Mouse (Mus musculus) midbrain, embryonic 15.5 days (tissue): ENCODE results near the gene Osbpl8. TPM values are rescaled to one million over a fixed set of nuclear protein-coding genes. Genes with fewer than 3 reads are reported as not detected.
"Not testable (repeated sequence)": the region's sequence is repeated elsewhere in the genome, so short reads cannot be mapped to it uniquely, and the experiment has no call there.

Experiments
- ATAC-seq: fragments of 200-750 bp; cut with Nextera tagmentation; replicated peaks from 2 replicates; pipeline ENCODE4 v1.8.0; 2017; ENCODE audit warnings: moderate TSS enrichment
- H3K27ac ChIP-seq: fragments of 300-500 bp; sonication (generic); 2 replicates; pipeline ENCODE4 v1.5.1; 2015; ENCODE audit warnings: mild to moderate bottlenecking, inconsistent platforms
- H3K27me3 ChIP-seq: fragments of 300-500 bp; sonication (generic); replicated peaks from 2 replicates; pipeline ENCODE4 v1.6.1; 2015; ENCODE audit warnings: inconsistent platforms
- H3K36me3 ChIP-seq: fragments of 300-500 bp; sonication (generic); replicated peaks from 2 replicates; pipeline ENCODE4 v1.6.1; 2015; ENCODE audit warnings: inconsistent platforms
- H3K4me1 ChIP-seq: fragments of 300-500 bp; sonication (generic); 2 replicates; pipeline ENCODE4 v1.6.1; 2015; ENCODE audit warnings: inconsistent platforms
- H3K4me2 ChIP-seq: fragments of 300-500 bp; sonication (generic); 2 replicates; pipeline ENCODE4 v1.6.1; 2015; ENCODE audit warnings: inconsistent platforms, mild to moderate bottlenecking, moderate library complexity
- H3K4me3 ChIP-seq: fragments of 300-500 bp; sonication (generic); 2 replicates; pipeline ENCODE4 v1.5.1; 2015; ENCODE audit warnings: mild to moderate bottlenecking, inconsistent platforms
- H3K9ac ChIP-seq: fragments of 300-500 bp; sonication (generic); 2 replicates; pipeline ENCODE4 v1.6.1; 2015; ENCODE audit warnings: mild to moderate bottlenecking, inconsistent platforms
- H3K9me3 ChIP-seq: fragments of 300-500 bp; sonication (generic); 2 replicates; pipeline ENCODE4 v1.6.1; 2016; ENCODE audit warnings: inconsistent platforms
- WGBS: fragments of 180-500 bp; shearing (Covaris S2); methylation state at CpG from one replicate; pipeline ENCODE4 v1.1.7; 2015; ENCODE audit warnings: mixed read lengths; 5-methylcytosine and 5-hydroxymethylcytosine counted together
- polyA plus RNA-seq: library from polyadenylated mRNA; unstranded; fragments of >200 nt; fragmentation: Nextera tagmentation; extraction: Ambion mirVana; gene quantifications from 2 replicates; pipeline ENCODE4 v1.2.1, GENCODE M21; 2015

Gene Osbpl8
- polyA plus RNA-seq, 1 experiment from 2014 or later, result 18.0 TPM

DNA sequence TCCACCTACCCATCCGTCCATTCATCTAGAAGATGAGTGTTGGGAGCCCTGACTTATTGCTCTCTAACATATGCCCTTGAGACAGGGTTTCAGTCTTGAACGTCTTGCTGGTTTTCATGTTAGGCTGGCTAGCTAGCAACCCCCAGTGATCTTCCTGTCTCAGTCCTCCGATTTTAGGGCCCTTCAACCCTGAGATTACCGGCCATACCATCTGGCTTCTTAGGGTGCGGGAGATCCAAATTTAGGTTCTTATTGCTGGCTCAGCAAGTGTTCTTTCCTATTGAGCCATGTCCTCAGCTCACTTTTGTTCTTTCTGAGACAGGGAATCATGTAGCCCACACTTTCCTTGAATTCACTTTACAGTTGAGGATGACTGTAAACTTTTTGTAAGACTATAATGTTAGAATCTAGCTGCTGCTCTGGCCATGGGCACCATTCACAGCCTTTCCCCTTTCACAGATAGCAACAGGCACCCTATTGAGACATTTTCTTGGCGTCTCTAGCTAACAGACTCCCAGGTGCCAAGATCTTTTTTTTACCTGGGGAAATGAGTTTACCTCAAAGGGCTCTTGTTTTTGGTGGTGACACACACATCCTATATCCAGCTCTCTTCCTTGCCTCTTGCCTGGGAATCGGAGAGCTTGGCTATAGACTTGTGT is 9.2 kb downstream of the Osbpl8 start:
- Histone ChIP-seq H3K27ac (no peak overlapping the region), H3K4me3 (no peak overlapping the region), H3K27me3 (no peaks in the 10 kb centered on the region), H3K9me3 (no peaks in the 10 kb centered on the region), H3K36me3 (no peaks in the 10 kb centered on the region), H3K4me2 (no peak overlapping the region), H3K4me1 (no peaks in the 10 kb centered on the region), H3K9ac (no peak overlapping the region)
- WGBS, result 87% methylated on average over 7 of the region's 7 CpGs
- ATAC-seq, result no peak

DNA sequence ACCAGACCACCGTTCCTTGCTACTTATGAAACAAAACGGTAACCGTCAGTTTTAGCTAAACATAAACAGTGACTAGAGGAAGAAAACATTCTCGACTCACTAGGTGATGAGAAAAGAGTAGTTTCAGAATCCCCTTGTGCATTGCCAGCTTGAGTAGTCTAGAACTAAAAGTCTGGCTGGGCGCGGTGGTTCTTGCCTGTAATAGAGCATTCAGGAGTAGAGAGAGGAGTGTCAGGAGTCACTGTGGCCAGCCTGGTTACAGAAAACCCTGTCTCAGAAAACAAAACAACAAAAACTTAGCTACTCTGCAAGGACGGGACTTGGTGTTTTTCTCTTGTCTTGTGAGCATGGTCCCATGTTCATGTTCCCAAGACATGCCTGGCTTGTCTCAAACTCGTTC is 12.8 kb downstream of the Osbpl8 start:
- no peak overlapping the region for H3K4me2 ChIP-seq
- H3K9me3 ChIP-seq, result no peaks in the 10 kb centered on the region
- H3K4me1 ChIP-seq, result no peaks in the 10 kb centered on the region
- H3K36me3 ChIP-seq, result no peaks in the 10 kb centered on the region
- no peak for ATAC-seq
- 86% methylated on average over 8 of the region's 8 CpGs for WGBS
- no peaks in the 10 kb centered on the region for H3K27me3 ChIP-seq
- H3K4me3 ChIP-seq, result no peak overlapping the region
- no peak overlapping the region for H3K9ac ChIP-seq
- H3K27ac ChIP-seq, result no peak overlapping the region

DNA sequence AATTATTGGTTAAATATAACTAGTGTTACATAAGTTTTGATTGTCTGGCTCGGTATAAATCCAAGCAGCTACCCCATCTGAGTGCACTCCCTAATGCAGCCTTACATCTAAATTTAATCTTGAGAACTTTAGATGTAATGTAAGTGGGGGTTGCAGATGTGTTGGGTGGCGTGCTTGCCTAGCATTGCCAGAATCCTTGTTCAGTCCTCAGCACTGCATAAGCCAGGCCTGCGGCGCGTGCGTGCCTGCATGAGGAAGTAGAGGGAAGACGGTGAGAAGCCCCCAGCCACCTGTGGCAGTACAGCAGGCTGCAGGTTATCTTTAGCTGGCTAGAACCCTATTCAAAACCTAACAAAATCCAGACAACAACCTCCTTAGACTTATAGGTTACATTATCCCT is 13.5 kb downstream of the Osbpl8 start:
- Histone ChIP-seq H3K36me3 (no peaks in the 10 kb centered on the region), H3K4me2 (no peak overlapping the region), H3K9me3 (no peaks in the 10 kb centered on the region), H3K4me1 (no peaks in the 10 kb centered on the region), H3K4me3 (no peak overlapping the region), H3K9ac (no peak overlapping the region), H3K27me3 (no peaks in the 10 kb centered on the region), H3K27ac (no peak overlapping the region)
- ATAC-seq, result no peak
- 94% methylated on average over 7 of the region's 7 CpGs for WGBS

DNA sequence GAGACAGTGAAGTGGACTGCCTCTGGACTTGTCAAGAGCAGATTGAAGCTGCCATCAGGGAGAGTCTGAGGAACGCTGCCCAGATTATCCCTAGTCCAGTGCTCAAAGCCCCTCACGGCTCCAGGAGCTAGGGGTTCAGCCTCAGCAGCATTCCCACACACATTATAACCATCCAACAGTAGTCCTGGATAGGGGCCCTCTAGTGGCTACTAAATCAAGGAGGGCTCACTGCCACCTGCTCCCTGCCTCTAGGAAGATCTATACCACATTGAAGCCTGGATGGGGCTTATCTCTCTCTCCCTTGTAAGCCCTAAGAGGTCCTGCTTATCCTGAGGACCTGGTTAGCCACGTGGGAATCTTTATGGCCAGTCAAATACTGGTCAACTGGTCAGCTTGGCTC is 16.1 kb downstream of the Osbpl8 start:
- Histone ChIP-seq H3K4me1 (no peaks in the 10 kb centered on the region), H3K36me3 (no peaks in the 10 kb centered on the region), H3K9ac (no peak overlapping the region), H3K9me3 (no peaks in the 10 kb centered on the region), H3K4me2 (no peak overlapping the region), H3K27ac (no peak overlapping the region), H3K4me3 (no peak overlapping the region), H3K27me3 (no peaks in the 10 kb centered on the region)
- 16% methylated on average over 3 of the region's 3 CpGs for WGBS
- no peak; the same call in 1 of the 2 replicates for ATAC-seq

DNA sequence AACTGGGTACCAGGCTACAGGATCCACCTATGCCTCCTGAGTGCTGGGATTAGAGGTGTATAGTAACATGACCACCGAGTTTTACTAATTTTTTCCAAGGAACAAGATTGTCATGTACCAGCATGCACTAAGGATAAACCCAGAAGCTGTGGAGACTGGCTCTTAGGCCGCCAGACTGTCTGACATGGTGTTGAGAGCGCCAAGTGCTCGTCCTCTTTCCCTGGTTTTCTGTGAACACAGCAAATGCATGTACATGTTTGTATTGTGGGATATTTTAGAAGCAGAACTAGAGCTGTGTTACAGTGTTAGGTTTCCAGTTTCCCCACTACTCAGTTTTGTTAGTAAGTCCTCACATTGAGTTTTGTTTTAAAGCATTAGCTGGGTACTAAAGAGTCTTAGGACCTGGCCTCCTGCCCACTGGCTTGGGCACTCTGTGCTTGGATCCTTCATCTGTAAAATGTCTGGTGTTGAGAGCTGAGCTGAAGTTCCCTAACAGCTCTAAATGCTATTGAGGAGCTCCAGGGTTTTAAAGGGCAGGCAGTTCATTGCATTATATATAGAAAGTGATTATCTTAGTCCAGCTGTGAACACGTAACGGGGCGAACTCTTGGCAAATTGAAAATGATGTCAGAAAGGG is 19.2 kb downstream of the Osbpl8 start:
- ATAC-seq, result no peak
- no peaks in the 10 kb centered on the region for H3K9me3 ChIP-seq
- H3K4me1 ChIP-seq, result peaks cover 6% of the 10 kb centered on the region; the same call in 1 of the 2 replicates
- H3K4me3 ChIP-seq, result no peak overlapping the region
- H3K36me3 ChIP-seq, result no peaks in the 10 kb centered on the region
- H3K27ac ChIP-seq, result no peak overlapping the region
- H3K4me2 ChIP-seq, result no peak overlapping the region
- no peaks in the 10 kb centered on the region for H3K27me3 ChIP-seq
- 76% methylated on average over 7 of the region's 7 CpGs for WGBS
- no peak overlapping the region for H3K9ac ChIP-seq

DNA sequence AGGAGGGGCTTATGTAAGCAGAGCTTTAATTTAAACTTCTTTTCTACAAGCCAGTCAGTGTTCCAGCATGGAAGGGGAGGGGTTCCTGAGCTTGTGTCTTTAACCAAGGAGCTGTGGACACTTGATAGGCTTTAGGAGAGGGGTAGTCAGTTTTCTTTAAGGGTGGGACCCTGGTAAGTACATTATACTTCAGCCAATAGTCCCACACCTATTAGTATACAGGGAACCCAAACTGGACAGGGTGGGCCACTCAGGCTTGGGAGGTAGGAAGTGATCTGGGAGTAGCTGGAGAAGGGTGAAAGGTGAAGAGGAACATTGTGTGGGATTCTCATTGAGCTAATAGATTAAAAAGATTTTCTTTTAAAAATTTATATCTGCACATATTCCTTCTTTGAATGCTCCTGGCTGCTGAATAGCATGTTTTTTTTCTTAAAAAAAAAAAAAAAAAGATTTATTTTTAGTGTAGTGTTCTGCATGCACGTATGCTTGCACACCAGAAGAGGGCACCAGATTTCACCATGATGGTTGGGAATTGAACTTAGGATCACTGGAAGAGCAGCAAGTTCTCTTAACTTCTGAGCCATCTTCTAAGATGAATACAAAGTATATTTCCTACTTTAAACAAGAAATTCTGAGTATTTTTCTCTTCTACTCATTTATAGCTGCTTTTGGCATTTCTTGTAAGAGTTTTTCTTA is 21.2 kb downstream of the Osbpl8 start:
- no peaks in the 10 kb centered on the region for H3K36me3 ChIP-seq
- H3K9me3 ChIP-seq, result no peaks in the 10 kb centered on the region
- 100% methylated on average over 1 of the region's 1 CpGs for WGBS
- peaks cover 14% of the 10 kb centered on the region for H3K4me1 ChIP-seq
- no peaks in the 10 kb centered on the region for H3K27me3 ChIP-seq
- H3K4me3 ChIP-seq, result no peak overlapping the region
- no peak overlapping the region for H3K9ac ChIP-seq
- ATAC-seq, result no peak
- H3K27ac ChIP-seq, result no peak overlapping the region
- H3K4me2 ChIP-seq, result no peak overlapping the region

DNA sequence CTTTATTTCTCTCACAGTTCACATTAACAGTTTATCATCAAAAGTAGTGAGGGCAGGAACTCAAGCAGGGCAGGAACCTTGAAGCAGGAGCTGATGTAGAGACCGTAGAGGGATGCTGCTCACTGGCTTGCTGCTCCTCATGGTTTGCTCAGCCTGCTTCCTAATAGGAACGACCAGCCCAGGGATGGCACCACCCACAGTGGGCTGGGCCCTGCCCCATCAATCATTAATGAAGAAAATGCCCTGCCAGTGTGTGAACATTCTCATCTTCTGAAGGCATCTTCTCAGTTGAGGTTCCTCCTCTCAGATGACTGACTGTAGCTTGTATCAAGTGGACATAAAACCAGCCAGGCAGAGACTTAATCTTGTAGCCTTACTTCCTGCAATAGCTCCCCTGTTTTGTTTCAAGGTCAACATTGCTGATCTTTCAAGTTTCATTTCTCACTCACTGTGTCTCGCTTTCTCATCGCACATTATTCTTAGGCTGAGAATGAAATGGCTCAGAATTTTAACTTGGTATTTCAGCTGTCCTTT is 24.5 kb downstream of the Osbpl8 start:
- no peak for ATAC-seq

DNA sequence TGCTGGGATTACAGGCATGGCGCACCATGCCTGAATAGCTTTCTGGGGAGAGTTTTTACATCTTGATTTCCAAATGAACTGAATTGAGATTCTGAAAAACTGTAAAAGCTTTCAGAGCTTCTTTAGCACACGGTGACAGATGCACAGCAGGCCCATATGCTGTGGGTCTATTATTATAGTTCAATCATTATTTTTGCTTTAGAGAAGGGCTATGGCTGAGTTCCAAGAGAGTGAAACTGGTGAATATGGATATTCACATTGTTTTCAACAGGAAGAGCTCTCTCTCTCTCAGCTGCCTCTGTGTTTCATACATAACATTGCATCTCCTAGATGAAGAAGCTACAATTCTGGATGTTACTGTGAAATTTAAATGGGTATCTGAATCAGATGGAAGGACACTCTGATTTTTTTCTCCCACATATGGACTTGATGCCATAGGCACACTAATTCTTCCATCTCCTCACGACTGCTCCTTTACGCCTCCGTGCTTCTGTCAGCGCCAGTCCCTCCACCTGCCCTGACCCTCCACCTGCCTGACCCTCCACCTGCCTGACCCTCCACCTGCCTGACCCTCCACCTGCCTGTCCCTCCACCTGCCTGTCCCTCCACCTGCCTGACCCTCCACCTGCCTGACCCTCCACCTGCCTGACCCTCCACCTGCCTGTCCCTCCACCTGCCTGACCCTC is 25.7 kb downstream of the Osbpl8 start:
- H3K9me3 ChIP-seq, result no peaks in the 10 kb centered on the region
- no peak overlapping the region for H3K27ac ChIP-seq
- no peak overlapping the region for H3K9ac ChIP-seq
- WGBS, result 60% methylated on average over 6 of the region's 6 CpGs
- H3K4me2 ChIP-seq, result no peak overlapping the region
- no peak overlapping the region for H3K4me3 ChIP-seq
- 0 out of 2 replicates have a peak, but pooled peaks have one; percentile 41 for ATAC-seq
- no peaks in the 10 kb centered on the region for H3K27me3 ChIP-seq
- peaks cover 19% of the 10 kb centered on the region for H3K4me1 ChIP-seq
- H3K36me3 ChIP-seq, result no peaks in the 10 kb centered on the region

More for the DNA sequence above, 24.5 kb downstream of the Osbpl8 start:
- Histone ChIP-seq H3K9me3 (no peaks in the 10 kb centered on the region), H3K4me2 (no peak overlapping the region), H3K9ac (no peak overlapping the region), H3K27ac (no peak overlapping the region), H3K27me3 (no peaks in the 10 kb centered on the region), H3K36me3 (no peaks in the 10 kb centered on the region), H3K4me1 (peaks cover 19% of the 10 kb centered on the region), H3K4me3 (no peak overlapping the region)
- WGBS, result 73% methylated on average over 4 of the region's 4 CpGs

DNA sequence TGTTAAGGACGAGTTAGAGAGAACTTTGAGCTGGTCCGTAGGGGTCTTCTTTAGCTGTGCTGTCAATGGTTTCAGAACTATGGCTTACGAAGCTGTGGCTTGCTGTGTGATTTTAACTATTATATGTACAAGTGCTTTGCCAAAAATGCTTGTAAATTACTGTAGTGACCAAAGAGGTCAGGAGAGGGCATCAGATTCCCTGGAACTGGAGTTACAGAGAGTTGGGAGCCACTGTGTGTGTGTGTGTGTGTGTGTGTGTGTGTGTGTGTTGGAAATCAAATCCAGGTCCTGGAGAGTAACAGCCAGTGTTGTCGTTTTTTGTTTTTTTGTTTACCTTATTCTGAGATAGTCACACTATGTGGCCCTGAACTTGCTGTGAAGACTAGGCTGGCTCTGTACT is 29.0 kb downstream of the Osbpl8 start:
- H3K4me2 ChIP-seq, result no peak overlapping the region
- H3K27ac ChIP-seq, result no peak overlapping the region
- H3K27me3 ChIP-seq, result no peaks in the 10 kb centered on the region
- H3K4me3 ChIP-seq, result no peak overlapping the region
- H3K9ac ChIP-seq, result no peak overlapping the region
- ATAC-seq, result no peak
- WGBS, result 80% methylated on average over 4 of the region's 4 CpGs
- no peaks in the 10 kb centered on the region for H3K36me3 ChIP-seq
- no peaks in the 10 kb centered on the region for H3K9me3 ChIP-seq
- peaks cover 13% of the 10 kb centered on the region; the same call in 1 of the 2 replicates for H3K4me1 ChIP-seq

DNA sequence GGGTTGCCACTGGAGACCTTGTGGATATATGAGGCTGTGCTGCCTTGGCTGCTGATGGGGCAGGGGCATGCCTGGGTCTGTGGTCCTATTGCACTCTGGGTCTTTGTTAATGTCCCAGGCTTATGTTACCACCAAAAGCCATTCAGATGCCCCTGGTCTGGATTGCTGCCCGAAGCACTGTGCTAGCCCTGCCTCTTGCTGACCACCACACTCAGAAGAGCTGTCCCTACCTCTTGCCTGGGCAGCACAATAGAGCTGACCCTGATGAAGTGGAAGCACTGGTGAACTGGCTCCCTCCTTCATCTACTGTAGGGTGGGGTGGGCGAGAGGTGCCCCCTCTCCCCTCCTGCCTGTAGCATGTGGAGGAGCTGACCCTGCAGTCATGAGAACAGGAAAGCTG is 31.6 kb downstream of the Osbpl8 start:
- H3K36me3 ChIP-seq, result no peaks in the 10 kb centered on the region
- no peak overlapping the region for H3K4me3 ChIP-seq
- H3K9me3 ChIP-seq, result no peaks in the 10 kb centered on the region
- 0 out of 2 replicates have a peak, but pooled peaks cover 4% of the 10 kb centered on the region for H3K4me1 ChIP-seq
- H3K27ac ChIP-seq, result no peak overlapping the region
- H3K27me3 ChIP-seq, result no peaks in the 10 kb centered on the region
- no peak for ATAC-seq
- 100% methylated on average over 2 of the region's 2 CpGs for WGBS
- H3K4me2 ChIP-seq, result no peak overlapping the region
- H3K9ac ChIP-seq, result no peak overlapping the region

DNA sequence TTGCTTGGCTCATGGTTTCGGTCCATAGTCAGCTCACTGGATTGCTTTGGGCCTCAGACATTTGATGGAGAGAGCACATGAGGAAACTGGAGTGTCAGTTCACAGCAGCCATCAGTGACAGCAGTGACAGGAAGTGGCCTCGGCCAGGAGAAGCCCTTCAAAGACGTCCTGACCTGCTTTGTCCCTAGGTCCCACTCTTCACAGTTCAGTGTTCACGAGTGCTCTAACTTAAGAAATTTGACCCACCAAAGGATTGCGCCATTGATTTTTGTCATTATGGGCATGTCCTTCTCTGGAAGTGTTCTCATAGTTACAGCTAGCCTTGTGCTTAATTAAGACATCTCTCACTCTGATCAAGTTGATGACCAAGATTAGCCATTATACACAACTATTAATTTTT is 34.2 kb downstream of the Osbpl8 start:
- H3K27ac ChIP-seq, H3K27me3 ChIP-seq, H3K4me1 ChIP-seq, ATAC-seq, H3K4me3 ChIP-seq, H3K9me3 ChIP-seq, H3K4me2 ChIP-seq, H3K36me3 ChIP-seq, H3K9ac ChIP-seq: not testable (repeated sequence)
- WGBS, result 59% methylated on average over 5 of the region's 5 CpGs

DNA sequence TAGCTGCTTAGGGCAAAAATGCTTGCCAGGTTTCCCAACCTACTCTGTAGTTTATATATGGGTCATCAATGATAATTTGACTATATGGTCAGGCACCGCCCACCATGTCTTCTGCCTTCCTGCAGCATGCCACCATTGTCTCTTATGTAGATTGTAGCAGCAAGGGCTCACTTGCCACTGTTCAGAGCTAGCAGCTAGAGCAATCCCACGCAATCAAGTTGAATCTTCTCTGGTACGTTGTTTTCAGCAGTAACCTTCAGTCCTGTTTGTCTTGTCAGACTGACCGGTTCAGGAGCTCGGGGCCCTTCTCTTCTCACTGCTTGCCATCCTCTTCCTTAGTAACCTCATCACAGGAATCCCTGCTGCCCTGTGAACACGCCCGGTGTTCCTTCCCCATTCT is 36.6 kb downstream of the Osbpl8 start:
- no peak for ATAC-seq
- no peak overlapping the region for H3K4me3 ChIP-seq
- WGBS, result 92% methylated on average over 7 of the region's 7 CpGs
- H3K27me3 ChIP-seq, result no peaks in the 10 kb centered on the region
- H3K36me3 ChIP-seq, result no peaks in the 10 kb centered on the region
- H3K9ac ChIP-seq, result no peak overlapping the region
- H3K4me2 ChIP-seq, result no peak overlapping the region
- H3K9me3 ChIP-seq, result no peaks in the 10 kb centered on the region
- no peaks in the 10 kb centered on the region for H3K4me1 ChIP-seq
- no peak overlapping the region for H3K27ac ChIP-seq
